Mouse (Mus musculus): ENCODE data around the gene Cd300ld2.
"Not testable (repeated sequence)": the region's sequence is repeated elsewhere in the genome, so short reads cannot be mapped to it uniquely, and the experiment has no call there.

The Cd300ld2 gene

GRCm38 (mm10) chr11:115016093-115016492 lies at the start of gene Cd300ld2:
Gene Cd300ld2, minus strand, starts transcription at chr11:115016193.
- not testable (repeated sequence) for DNase-seq

GRCm38 (mm10) chr11:115062077-115062476 lies 46.1 kb upstream of the Cd300ld2 start, which contains the start of gene Cd300e:
Gene Cd300e, minus strand, starts transcription at chr11:115062177.
- DNase-seq, result no peak

GRCm38 (mm10) chr11:115059797-115060196 lies 43.8 kb upstream of the Cd300ld2 start:
- no peak for DNase-seq

- DNase-seq, result no peak
These were observed 42.7 kb upstream of the Cd300ld2 start for GRCm38 (mm10) chr11:115058701-115059100.

- no peak for DNase-seq
These were observed 38.5 kb upstream of the Cd300ld2 start for GRCm38 (mm10) chr11:115054537-115054936.

- DNase-seq, result no peak
These were observed 37.0 kb upstream of the Cd300ld2 start for GRCm38 (mm10) chr11:115052991-115053390.

GRCm38 (mm10) chr11:115052206-115052605 lies 36.2 kb upstream of the Cd300ld2 start:
- DNase-seq, result no peak

GRCm38 (mm10) chr11:115049282-115049895 lies 33.4 kb upstream of the Cd300ld2 start:
- DNase-seq, result peak; percentile 94 to 96

- peak in 1 of 2 experiments; percentile 31 for DNase-seq
These were observed 32.3 kb upstream of the Cd300ld2 start, which contains the start of gene Cd300ld3 for GRCm38 (mm10) chr11:115048259-115048658. Gene Cd300ld3, minus strand, starts transcription at chr11:115048409.

- not testable (repeated sequence) for DNase-seq
These were observed 21.7 kb upstream of the Cd300ld2 start, which contains the start of gene Cd300ld5 for GRCm38 (mm10) chr11:115037669-115038068. Gene Cd300ld5, minus strand, starts transcription at chr11:115037769.

- not testable (repeated sequence) for DNase-seq
These were observed 10.9 kb upstream of the Cd300ld2 start, which contains the start of gene Cd300ld4 for GRCm38 (mm10) chr11:115026912-115027311. Gene Cd300ld4, minus strand, starts transcription at chr11:115027012.

GRCm38 (mm10) chr11:115004070-115004469 lies 11.9 kb downstream of the Cd300ld2 start:
- DNase-seq, result no peak

GRCm38 (mm10) chr11:115001474-115002040 lies 14.4 kb downstream of the Cd300ld2 start, which contains the start of gene Cd300c2:
Gene Cd300c2, minus strand, starts transcription at chr11:115001880.
- DNase-seq, result peak; percentile 23 to 32

GRCm38 (mm10) chr11:114989793-114990192 lies 26.2 kb downstream of the Cd300ld2 start, which contains the start of gene Cd300ld:
Gene Cd300ld, minus strand, starts transcription at chr11:114989922.
- no peak for DNase-seq

- no peak for DNase-seq
These were observed 34.1 kb downstream of the Cd300ld2 start for GRCm38 (mm10) chr11:114981866-114982265.

- peak in 1 of 2 experiments; percentile 18 for DNase-seq
These were observed 43.3 kb downstream of the Cd300ld2 start for GRCm38 (mm10) chr11:114972726-114973125.

GRCm38 (mm10) chr11:114968752-114969207 lies 47.2 kb downstream of the Cd300ld2 start, which contains the start of gene Cd300c:
Gene Cd300c, minus strand, starts transcription at chr11:114969157.
- DNase-seq, result no peak

- no peak for DNase-seq
These were observed 50.7 kb downstream of the Cd300ld2 start for GRCm38 (mm10) chr11:114965182-114965828.

- peak in 1 of 2 experiments; percentile 15 for DNase-seq
These were observed 55.6 kb downstream of the Cd300ld2 start for GRCm38 (mm10) chr11:114960369-114960768.

All from cerebellum, adult 18-20 months (tissue).